Mouse (Mus musculus) CD4-positive, CD25-positive, alpha-beta regulatory T cell, adult 2 months (primary cell): ENCODE measurements at regions not wholly inside any gene's neighbourhood (a gene's known extent, or its start where the extent isn't known, plus 50 kb on each side); places are given as distances from the start of the nearest gene placed in this dataset.

ENCODE experiments used
- DNase-seq: peaks from one replicate; pipeline ENCODE4 v3.0.0-alpha.2; 2012; ENCODE audit warnings: low read depth, low spot score

GRCm38 (mm10) chr19:28205691-28206090 lies 194.7 kb upstream of the Rfx3 start:
- no peak for DNase-seq

GRCm38 (mm10) chr19:28203719-28204118 lies 192.8 kb upstream of the Rfx3 start:
- DNase-seq = no peak

GRCm38 (mm10) chr19:28199385-28199784 lies 188.4 kb upstream of the Rfx3 start:
- DNase-seq = no peak

GRCm38 (mm10) chr19:28196881-28197280 lies 185.9 kb upstream of the Rfx3 start:
- no peak for DNase-seq

- no peak for DNase-seq
Measured at GRCm38 (mm10) chr19:28192248-28192647, 181.3 kb upstream of the Rfx3 start.

GRCm38 (mm10) chr19:28191428-28192116 lies 180.6 kb upstream of the Rfx3 start:
- DNase-seq = no peak

GRCm38 (mm10) chr19:28190250-28190649 lies 179.3 kb upstream of the Rfx3 start:
- DNase-seq = no peak

GRCm38 (mm10) chr19:28188363-28188762 lies 177.4 kb upstream of the Rfx3 start:
- no peak for DNase-seq

- DNase-seq = no peak
Measured at GRCm38 (mm10) chr19:28182411-28183182, 171.6 kb upstream of the Rfx3 start.

GRCm38 (mm10) chr19:28181171-28181570 lies 170.2 kb upstream of the Rfx3 start:
- DNase-seq = no peak

- DNase-seq = no peak
Measured at GRCm38 (mm10) chr19:28178114-28178513, 167.1 kb upstream of the Rfx3 start.

- DNase-seq = no peak
Measured at GRCm38 (mm10) chr19:28176821-28177220, 165.9 kb upstream of the Rfx3 start.

- DNase-seq = no peak
Measured at GRCm38 (mm10) chr19:28171836-28172534, 161.0 kb upstream of the Rfx3 start.

- DNase-seq = no peak
Measured at GRCm38 (mm10) chr19:28167451-28168165, 156.6 kb upstream of the Rfx3 start.

GRCm38 (mm10) chr19:28166626-28167025 lies 155.7 kb upstream of the Rfx3 start:
- no peak for DNase-seq

GRCm38 (mm10) chr19:28165901-28166361 lies 155.0 kb upstream of the Rfx3 start:
- DNase-seq = peak; percentile 1

GRCm38 (mm10) chr19:28163195-28163594 lies 152.2 kb upstream of the Rfx3 start:
- no peak for DNase-seq

GRCm38 (mm10) chr19:28160582-28160981 lies 149.6 kb upstream of the Rfx3 start:
- peak; percentile 42 for DNase-seq

GRCm38 (mm10) chr19:28157196-28157595 lies 146.2 kb upstream of the Rfx3 start:
- DNase-seq = no peak

GRCm38 (mm10) chr19:28137581-28137980 lies 126.6 kb upstream of the Rfx3 start:
- DNase-seq = no peak

GRCm38 (mm10) chr19:28134806-28135205 lies 123.8 kb upstream of the Rfx3 start:
- no peak for DNase-seq
